ENCODE assay signal across 9 mouse cellular contexts in the genomic region with DNA sequence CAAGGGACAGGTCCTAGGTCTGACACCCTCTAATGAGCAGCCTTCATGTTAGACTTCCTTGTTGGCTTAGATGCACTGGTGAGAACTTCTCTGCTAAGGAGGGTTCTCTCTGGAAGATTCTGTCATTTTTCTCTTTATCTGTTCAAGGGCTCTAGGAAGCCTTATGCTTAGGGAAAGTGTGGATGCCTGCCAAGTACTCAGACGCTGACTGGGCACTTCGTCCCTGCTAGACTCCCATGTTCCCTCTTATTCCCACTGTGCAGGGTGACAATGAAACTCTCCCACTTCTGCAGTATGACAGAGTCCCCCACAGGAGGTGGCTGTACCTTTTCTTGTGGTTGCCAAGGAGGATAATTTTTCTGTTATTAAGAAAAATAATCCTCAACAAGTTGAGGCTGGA.
"Had no signal": no experiment of that assay in that cellular context is flagged by ENCODE, and none has a peak within 500 bp of the region (broad histone marks: within the 10 kb centered on the region; RNA-seq: fewer than 3 reads in every experiment).

No protein-coding gene starts in this region.

- H3K27ac ChIP-seq: limb, embryonic 12.5 days; liver, embryonic 13.5 days; neural tube, embryonic 12.5 days; stomach, embryonic 15.5 days had no signal

- ATAC-seq: liver, postnatal 0 days had no signal

- H3K27me3 ChIP-seq: limb, embryonic 12.5 days; liver, embryonic 13.5 days; neural tube, embryonic 12.5 days; stomach, embryonic 15.5 days had no signal

- H3K9me3 ChIP-seq: liver, embryonic 13.5 days; neural tube, embryonic 12.5 days; stomach, embryonic 15.5 days had no signal

- H3K36me3 ChIP-seq: limb, embryonic 12.5 days; liver, embryonic 13.5 days; neural tube, embryonic 12.5 days; stomach, embryonic 15.5 days had no signal

- H3K4me3 ChIP-seq: limb, embryonic 12.5 days; liver, embryonic 13.5 days; neural tube, embryonic 12.5 days; stomach, embryonic 15.5 days had no signal

- H3K4me2 ChIP-seq: limb, embryonic 12.5 days; liver, embryonic 13.5 days; neural tube, embryonic 12.5 days; stomach, embryonic 15.5 days had no signal

- DNase-seq: liver; liver, embryonic 13.5 days; liver, postnatal 0 days; midbrain, embryonic 14.5 days; thymus, adult 2 months; thymus, postnatal 25 days had no signal

- H3K4me1 ChIP-seq: limb, embryonic 12.5 days; liver, embryonic 13.5 days; neural tube, embryonic 12.5 days; stomach, embryonic 15.5 days had no signal

- H3K9ac ChIP-seq: limb, embryonic 12.5 days; liver, embryonic 13.5 days; liver, postnatal 0 days; neural tube, embryonic 12.5 days; stomach, embryonic 15.5 days had no signal
